18 mouse cellular contexts compared by ENCODE assay signal in genomic region chr6:47627978-47628377, GRCm38 (mm10).
"Had no signal": no experiment of that assay in that cellular context is flagged by ENCODE, and none has a peak within 500 bp of the region (broad histone marks: within the 10 kb centered on the region; RNA-seq: fewer than 3 reads in every experiment).

No protein-coding gene starts in this region.

- H3K4me2 ChIP-seq: lung, embryonic 14.5 days; midbrain, embryonic 12.5 days; neural tube, embryonic 13.5 days; neural tube, embryonic 15.5 days; stomach, embryonic 15.5 days had no signal

- H3K4me1 ChIP-seq: midbrain, embryonic 10.5 days; midbrain, embryonic 12.5 days; neural tube, embryonic 13.5 days; neural tube, embryonic 15.5 days; stomach, embryonic 15.5 days had no signal

- H3K36me3 ChIP-seq: midbrain, embryonic 10.5 days; midbrain, embryonic 12.5 days; neural tube, embryonic 13.5 days; neural tube, embryonic 15.5 days; stomach, embryonic 15.5 days had no signal

- ATAC-seq: midbrain, embryonic 16.5 days had no signal

- H3K9me3 ChIP-seq: megakaryocyte, embryonic 14.5 days; midbrain, embryonic 10.5 days; midbrain, embryonic 12.5 days; neural tube, embryonic 13.5 days; neural tube, embryonic 15.5 days; stomach, embryonic 15.5 days had no signal

- H3K27me3 ChIP-seq: megakaryocyte, embryonic 14.5 days; midbrain, embryonic 12.5 days; neural tube, embryonic 13.5 days; neural tube, embryonic 15.5 days; stomach, embryonic 15.5 days had no signal

- H3K9ac ChIP-seq: lung, embryonic 14.5 days; midbrain, embryonic 12.5 days; neural tube, embryonic 13.5 days; neural tube, embryonic 15.5 days; stomach, embryonic 15.5 days had no signal

- DNase-seq: lung, adult 18-20 months; lung, embryonic 14.5 days; lung, postnatal 10 days; lung, postnatal 4 days; midbrain, embryonic 14.5 days; retina, postnatal 1 day; right cerebral cortex, postnatal 14 days; thymus, adult 2 months; thymus, postnatal 36 days had no signal

- H3K27ac ChIP-seq: midbrain, embryonic 10.5 days; midbrain, embryonic 12.5 days; neural tube, embryonic 13.5 days; neural tube, embryonic 15.5 days; stomach, embryonic 15.5 days; stomach, postnatal 0 days had no signal

- H3K4me3 ChIP-seq: megakaryocyte, embryonic 14.5 days; midbrain, embryonic 10.5 days; midbrain, embryonic 12.5 days; myocyte; neural tube, embryonic 13.5 days; neural tube, embryonic 15.5 days; stomach, embryonic 15.5 days had no signal
